Mouse (Mus musculus) intestine, embryonic 16.5 days (tissue): ENCODE data around the gene Map3k7cl. TPM values are rescaled to one million over a fixed set of nuclear protein-coding genes. Genes with fewer than 3 reads are reported as not detected.

Source experiments
- ATAC-seq: fragments of 200-750 bp; cut with Nextera tagmentation; 2 replicates; pipeline ENCODE4 v1.8.0; 2017; ENCODE audit warnings: moderate TSS enrichment, moderate library complexity
- H3K27ac ChIP-seq: fragments of 300-500 bp; sonication (generic); 2 replicates; pipeline ENCODE4 v1.5.1; 2014; ENCODE audit warnings: mild to moderate bottlenecking, low read length
- H3K27me3 ChIP-seq: fragments of 300-500 bp; sonication (generic); replicated peaks from 2 replicates; pipeline ENCODE4 v1.6.1; 2014; ENCODE audit warnings: low read length, control low read depth, mixed read lengths; ENCODE audit not compliant: control insufficient read depth, insufficient read depth
- H3K36me3 ChIP-seq: fragments of 300-500 bp; sonication (generic); 2 replicates; pipeline ENCODE4 v1.6.1; 2014; ENCODE audit warnings: low read length, control low read depth; ENCODE audit not compliant: control insufficient read depth, insufficient read depth
- H3K4me1 ChIP-seq: fragments of 300-500 bp; sonication (generic); 2 replicates; pipeline ENCODE4 v1.6.1; 2014; ENCODE audit warnings: low read length, control low read depth, mixed read lengths; ENCODE audit not compliant: control insufficient read depth, insufficient read depth
- H3K4me2 ChIP-seq: fragments of 300-500 bp; sonication (generic); 2 replicates; pipeline ENCODE4 v1.6.1; 2014; ENCODE audit warnings: low read depth, low read length, control low read depth
- H3K4me3 ChIP-seq: fragments of 300-500 bp; sonication (generic); 2 replicates; pipeline ENCODE4 v1.5.1; 2014; ENCODE audit warnings: mild to moderate bottlenecking, low read length
- H3K9ac ChIP-seq: fragments of 300-500 bp; sonication (generic); 2 replicates; pipeline ENCODE4 v1.6.1; 2014; ENCODE audit warnings: low read depth, low read length
- H3K9me3 ChIP-seq: fragments of 300-500 bp; sonication (generic); 2 replicates; pipeline ENCODE4 v1.6.1; 2016; ENCODE audit warnings: low read length, control low read depth; ENCODE audit not compliant: control insufficient read depth
- WGBS: fragments of 180-500 bp; shearing (Covaris S2); extraction: QIAGEN DNeasy Blood & Tissue Kit; methylation state at CpG from one replicate; pipeline ENCODE4 v1.1.7; 2014; 5-methylcytosine and 5-hydroxymethylcytosine counted together
- polyA plus RNA-seq: library from polyadenylated mRNA; unstranded; fragments of >200 nt; fragmentation: Nextera tagmentation; extraction: Ambion mirVana; gene quantifications from 2 replicates; pipeline ENCODE4 v1.2.1, GENCODE M21; 2015

The Map3k7cl gene
- polyA plus RNA-seq, 1 experiment from 2014 or later: 0.44 TPM

- 88% methylated on average over 2 of the region's 2 CpGs for WGBS
- no peaks in the 10 kb centered on the region for H3K36me3 ChIP-seq
- ATAC-seq: no peak
- no peak overlapping the region for H3K9ac ChIP-seq
- H3K4me3 ChIP-seq: no peak overlapping the region
- no peak overlapping the region for H3K27ac ChIP-seq
- no peak overlapping the region for H3K4me2 ChIP-seq
- no peaks in the 10 kb centered on the region for H3K9me3 ChIP-seq
- H3K27me3 ChIP-seq: no peaks in the 10 kb centered on the region
- peaks cover 11% of the 10 kb centered on the region; the same call in 1 of the 2 replicates for H3K4me1 ChIP-seq
Measured at GRCm38 (mm10) chr16:87604883-87605282, 51.8 kb downstream of the Map3k7cl start.

GRCm38 (mm10) chr16:87607383-87607782 is 54.3 kb downstream of the Map3k7cl start:
- no peaks in the 10 kb centered on the region for H3K27me3 ChIP-seq
- no peak for ATAC-seq

GRCm38 (mm10) chr16:87607959-87608358 is 54.8 kb downstream of the Map3k7cl start:
- no peak overlapping the region for H3K9ac ChIP-seq
- no peaks in the 10 kb centered on the region for H3K27me3 ChIP-seq
- H3K4me2 ChIP-seq: no peak overlapping the region
- H3K4me1 ChIP-seq: peaks cover 7% of the 10 kb centered on the region; the same call in 1 of the 2 replicates
- WGBS: 89% methylated on average over 6 of the region's 6 CpGs
- H3K9me3 ChIP-seq: no peaks in the 10 kb centered on the region
- no peak overlapping the region for H3K27ac ChIP-seq
- ATAC-seq: no peak
- H3K4me3 ChIP-seq: no peak overlapping the region
- no peaks in the 10 kb centered on the region for H3K36me3 ChIP-seq

More at GRCm38 (mm10) chr16:87607383-87607782, 54.3 kb downstream of the Map3k7cl start:
- Histone ChIP-seq H3K27ac (no peak overlapping the region), H3K9me3 (no peaks in the 10 kb centered on the region), H3K9ac (no peak overlapping the region), H3K4me1 (peaks cover 8% of the 10 kb centered on the region; the same call in 1 of the 2 replicates), H3K4me3 (no peak overlapping the region), H3K36me3 (no peaks in the 10 kb centered on the region), H3K4me2 (no peak overlapping the region)
- WGBS: 83% methylated on average over 1 of the region's 1 CpGs

- no peak overlapping the region for H3K9ac ChIP-seq
- peak; percentile 59 for ATAC-seq
- H3K4me2 ChIP-seq: no peak overlapping the region
- H3K27ac ChIP-seq: no peak overlapping the region
- H3K36me3 ChIP-seq: no peaks in the 10 kb centered on the region
- no peaks in the 10 kb centered on the region for H3K9me3 ChIP-seq
- no peak overlapping the region for H3K4me3 ChIP-seq
- H3K4me1 ChIP-seq: no peaks in the 10 kb centered on the region
- H3K27me3 ChIP-seq: no peaks in the 10 kb centered on the region
- 79% methylated on average over 5 of the region's 5 CpGs for WGBS
Measured at GRCm38 (mm10) chr16:87610142-87610541, 57.0 kb downstream of the Map3k7cl start.

- Histone ChIP-seq H3K4me2 (no peak overlapping the region), H3K27me3 (no peaks in the 10 kb centered on the region), H3K4me3 (no peak overlapping the region), H3K27ac (no peak overlapping the region), H3K9me3 (no peaks in the 10 kb centered on the region), H3K36me3 (no peaks in the 10 kb centered on the region), H3K4me1 (no peaks in the 10 kb centered on the region), H3K9ac (no peak overlapping the region)
- ATAC-seq: no peak
- 73% methylated on average over 21 of the region's 21 CpGs for WGBS
Measured at GRCm38 (mm10) chr16:87610556-87611295, 57.6 kb downstream of the Map3k7cl start.

- Histone ChIP-seq H3K4me3 (no peak overlapping the region), H3K4me2 (no peak overlapping the region)
- no peak for ATAC-seq
Measured at GRCm38 (mm10) chr16:87611420-87611819, 58.3 kb downstream of the Map3k7cl start.

GRCm38 (mm10) chr16:87612218-87612838 is 59.2 kb downstream of the Map3k7cl start:
- no peak for ATAC-seq
- Histone ChIP-seq H3K4me1 (no peaks in the 10 kb centered on the region), H3K27ac (no peak overlapping the region), H3K4me2 (no peak overlapping the region), H3K9ac (no peak overlapping the region), H3K36me3 (no peaks in the 10 kb centered on the region), H3K27me3 (no peaks in the 10 kb centered on the region), H3K9me3 (no peaks in the 10 kb centered on the region), H3K4me3 (no peak overlapping the region)
- WGBS: 59% methylated on average over 15 of the region's 15 CpGs

More at GRCm38 (mm10) chr16:87611420-87611819, 58.3 kb downstream of the Map3k7cl start:
- no peak overlapping the region for H3K27ac ChIP-seq
- H3K9me3 ChIP-seq: no peaks in the 10 kb centered on the region
- H3K36me3 ChIP-seq: no peaks in the 10 kb centered on the region
- H3K27me3 ChIP-seq: no peaks in the 10 kb centered on the region
- H3K4me1 ChIP-seq: no peaks in the 10 kb centered on the region
- H3K9ac ChIP-seq: no peak overlapping the region
- WGBS: 68% methylated on average over 14 of the region's 14 CpGs

- H3K4me3 ChIP-seq: no peak overlapping the region
- no peaks in the 10 kb centered on the region for H3K4me1 ChIP-seq
- no peaks in the 10 kb centered on the region for H3K27me3 ChIP-seq
- WGBS: 83% methylated on average over 6 of the region's 6 CpGs
- H3K4me2 ChIP-seq: no peak overlapping the region
- H3K36me3 ChIP-seq: no peaks in the 10 kb centered on the region
- peak; percentile 38; the same call in 1 of the 2 replicates for ATAC-seq
- H3K9ac ChIP-seq: no peak overlapping the region
- H3K9me3 ChIP-seq: no peaks in the 10 kb centered on the region
- no peak overlapping the region for H3K27ac ChIP-seq
Measured at GRCm38 (mm10) chr16:87617377-87617776, 64.2 kb downstream of the Map3k7cl start.

- Histone ChIP-seq H3K9ac (no peak overlapping the region), H3K4me2 (no peak overlapping the region), H3K27me3 (no peaks in the 10 kb centered on the region), H3K36me3 (no peaks in the 10 kb centered on the region), H3K27ac (no peak overlapping the region), H3K4me1 (no peaks in the 10 kb centered on the region), H3K4me3 (no peak overlapping the region), H3K9me3 (peaks cover 4% of the 10 kb centered on the region; the same call in 1 of the 2 replicates)
- no peak for ATAC-seq
- WGBS: 80% methylated on average over 3 of the region's 3 CpGs
Measured at GRCm38 (mm10) chr16:87621246-87621645, 68.1 kb downstream of the Map3k7cl start.
